Mouse (Mus musculus) hindbrain, embryonic 10.5 days (tissue): ENCODE data around the gene Lef1. TPM values are rescaled to one million over a fixed set of nuclear protein-coding genes. Genes with fewer than 3 reads are reported as not detected.
A peak's percentile ranks its signal among the peaks of the same experiment; 100 is the strongest.

Experiments used
- DNase-seq: peaks from one replicate; pipeline ENCODE4 v3.0.0-alpha.2; 2017; ENCODE audit warnings: low spot score
- H3K27ac ChIP-seq: fragments of 300-500 bp; sonication (generic); 2 replicates; pipeline ENCODE4 v1.5.1; 2016; ENCODE audit warnings: mild to moderate bottlenecking, moderate library complexity
- H3K27me3 ChIP-seq: fragments of 300-500 bp; sonication (generic); 2 replicates; pipeline ENCODE4 v1.6.1; 2016; ENCODE audit warnings: mild to moderate bottlenecking; ENCODE audit not compliant: poor library complexity, insufficient read depth, severe bottlenecking
- H3K36me3 ChIP-seq: fragments of 300-500 bp; sonication (generic); 2 replicates; pipeline ENCODE4 v1.6.1; 2016; ENCODE audit warnings: mild to moderate bottlenecking, moderate library complexity
- H3K4me1 ChIP-seq: fragments of 300-500 bp; sonication (generic); replicated peaks from 2 replicates; pipeline ENCODE4 v1.6.1; 2016; ENCODE audit warnings: mild to moderate bottlenecking
- H3K4me3 ChIP-seq: fragments of 300-500 bp; sonication (generic); 2 replicates; pipeline ENCODE4 v1.5.1; 2016; ENCODE audit warnings: mild to moderate bottlenecking, moderate library complexity
- H3K9me3 ChIP-seq: fragments of 300-500 bp; sonication (generic); 2 replicates; pipeline ENCODE4 v1.6.1; 2016; ENCODE audit warnings: mild to moderate bottlenecking, moderate library complexity
- WGBS: fragments of 180-500 bp; shearing (Covaris S2); methylation state at CpG from one replicate; pipeline ENCODE4 v1.1.7; 2016; 5-methylcytosine and 5-hydroxymethylcytosine counted together
- polyA plus RNA-seq: library from polyadenylated mRNA; unstranded; fragments of >200 nt; fragmentation: Nextera tagmentation; extraction: Ambion mirVana; gene quantifications from 2 replicates; pipeline ENCODE4 v1.2.1, GENCODE M21; 2016

Gene Lef1
- polyA plus RNA-seq, 1 experiment from 2014 or later, result 24.8 TPM

GRCm38 (mm10) chr3:131190239-131190638, 80.0 kb downstream of the Lef1 start:
- H3K4me1 ChIP-seq, result peaks cover 15% of the 10 kb centered on the region
- no peak overlapping the region for H3K4me3 ChIP-seq
- H3K9me3 ChIP-seq, result no peaks in the 10 kb centered on the region
- no peak overlapping the region for H3K27ac ChIP-seq
- H3K36me3 ChIP-seq, result peaks cover 29% of the 10 kb centered on the region
- no peaks in the 10 kb centered on the region for H3K27me3 ChIP-seq
- no peak for DNase-seq
- WGBS, result 81% methylated on average over 11 of the region's 11 CpGs

DNA sequence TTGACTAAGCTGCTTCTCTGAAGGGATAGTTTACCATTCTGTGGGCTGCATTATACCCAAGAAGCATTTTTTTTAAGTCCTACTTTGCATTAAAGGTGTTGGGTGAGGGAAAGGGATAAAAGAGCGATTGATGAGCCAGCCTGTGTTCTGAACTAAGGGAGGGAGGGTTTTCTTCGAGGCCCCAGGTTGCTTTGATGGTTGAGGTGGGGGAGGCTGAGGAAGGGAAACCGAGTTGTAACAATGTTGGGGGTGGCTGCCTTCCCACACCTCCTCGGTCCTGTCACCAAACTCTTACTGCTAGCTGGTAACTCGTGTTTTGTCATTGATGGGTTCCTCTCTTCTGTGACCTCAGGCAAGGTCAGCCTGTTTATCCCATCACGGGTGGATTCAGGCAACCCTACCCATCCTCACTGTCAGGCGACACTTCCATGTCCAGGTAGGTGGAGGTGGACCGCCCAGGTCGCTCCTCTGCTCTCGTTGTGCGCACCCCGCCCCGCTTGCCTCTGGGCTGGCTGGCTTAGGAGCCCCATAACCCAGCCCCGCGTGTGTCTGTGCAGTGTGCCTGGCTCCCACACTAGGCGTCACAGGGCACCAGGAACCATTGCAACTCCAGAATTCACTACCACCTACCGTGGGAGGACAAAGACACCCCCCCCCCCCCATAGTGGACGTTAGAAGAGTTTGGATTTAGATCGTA, 80.5 kb downstream of the Lef1 start:
- Histone ChIP-seq H3K4me3 (no peak overlapping the region), H3K9me3 (no peaks in the 10 kb centered on the region), H3K27me3 (no peaks in the 10 kb centered on the region), H3K4me1 (peaks cover 15% of the 10 kb centered on the region), H3K27ac (no peak overlapping the region), H3K36me3 (peaks cover 29% of the 10 kb centered on the region)
- DNase-seq, result no peak
- WGBS, result 83% methylated on average over 19 of the region's 19 CpGs

DNA sequence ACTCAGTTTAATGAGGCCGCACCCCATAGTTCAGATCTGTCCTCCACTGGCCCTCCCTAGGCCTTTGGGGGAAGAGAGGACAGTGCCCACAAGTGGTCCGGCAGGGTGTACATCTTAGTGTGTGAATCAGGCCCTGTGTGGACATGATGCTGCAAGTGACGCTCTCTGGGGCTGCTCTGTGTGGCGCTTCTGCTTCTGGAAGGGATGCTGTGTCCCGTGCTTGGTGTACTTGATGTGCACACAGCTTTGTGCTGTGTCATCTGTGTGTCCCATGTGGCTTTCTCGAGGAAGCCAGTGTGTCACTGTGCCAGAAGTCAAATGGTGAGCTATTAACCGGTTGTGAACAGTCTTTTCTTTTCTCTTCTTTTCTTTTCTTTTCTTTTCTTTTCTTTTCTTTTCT, 81.2 kb downstream of the Lef1 start:
- WGBS, result 84% methylated on average over 7 of the region's 7 CpGs
- peaks cover 10% of the 10 kb centered on the region for H3K4me1 ChIP-seq
- peaks cover 26% of the 10 kb centered on the region for H3K36me3 ChIP-seq

GRCm38 (mm10) chr3:131196050-131196449, 85.8 kb downstream of the Lef1 start:
- H3K36me3 ChIP-seq, result peaks cover 21% of the 10 kb centered on the region
- 67% methylated on average over 10 of the region's 10 CpGs for WGBS
- DNase-seq, result no peak
- H3K27me3 ChIP-seq, result no peaks in the 10 kb centered on the region
- H3K9me3 ChIP-seq, result no peaks in the 10 kb centered on the region
- no peak overlapping the region for H3K4me3 ChIP-seq
- H3K27ac ChIP-seq, result no peak overlapping the region
- H3K4me1 ChIP-seq, result peaks cover 5% of the 10 kb centered on the region

More for the DNA sequence above, 81.2 kb downstream of the Lef1 start:
- H3K9me3 ChIP-seq, result no peaks in the 10 kb centered on the region
- DNase-seq, result no peak
- no peaks in the 10 kb centered on the region for H3K27me3 ChIP-seq
- no peak overlapping the region for H3K27ac ChIP-seq
- no peak overlapping the region for H3K4me3 ChIP-seq

DNA sequence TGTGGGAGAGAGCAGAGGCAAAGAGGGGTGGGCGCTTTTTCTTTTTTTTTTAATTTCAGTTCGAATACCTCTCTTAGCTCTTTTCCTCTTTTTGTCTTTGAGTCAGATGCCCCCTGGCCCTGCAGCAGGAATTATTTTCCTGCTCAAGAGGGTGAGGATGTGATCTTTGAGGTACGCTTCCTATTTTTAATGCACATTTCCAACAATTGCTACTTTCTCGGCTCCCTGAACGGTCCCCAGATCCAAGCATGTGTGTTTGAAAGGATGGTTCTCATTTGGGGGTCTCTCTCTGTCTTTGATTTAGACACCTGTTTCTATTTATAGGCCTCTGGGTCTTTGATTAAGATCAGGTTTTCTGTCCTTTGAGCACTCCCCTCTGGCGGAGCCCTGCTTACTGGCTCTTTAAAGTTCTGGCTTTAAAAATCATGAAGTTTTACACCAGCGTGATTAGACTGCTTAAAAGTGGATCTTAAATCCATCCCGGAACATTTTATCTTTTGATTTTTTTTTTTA, 86.3 kb downstream of the Lef1 start:
- no peak for DNase-seq
- H3K4me3 ChIP-seq, result no peak overlapping the region
- no peaks in the 10 kb centered on the region for H3K27me3 ChIP-seq
- peaks cover 20% of the 10 kb centered on the region for H3K36me3 ChIP-seq
- peaks cover 5% of the 10 kb centered on the region for H3K4me1 ChIP-seq
- 71% methylated on average over 8 of the region's 8 CpGs for WGBS
- no peaks in the 10 kb centered on the region for H3K9me3 ChIP-seq
- H3K27ac ChIP-seq, result no peak overlapping the region

DNA sequence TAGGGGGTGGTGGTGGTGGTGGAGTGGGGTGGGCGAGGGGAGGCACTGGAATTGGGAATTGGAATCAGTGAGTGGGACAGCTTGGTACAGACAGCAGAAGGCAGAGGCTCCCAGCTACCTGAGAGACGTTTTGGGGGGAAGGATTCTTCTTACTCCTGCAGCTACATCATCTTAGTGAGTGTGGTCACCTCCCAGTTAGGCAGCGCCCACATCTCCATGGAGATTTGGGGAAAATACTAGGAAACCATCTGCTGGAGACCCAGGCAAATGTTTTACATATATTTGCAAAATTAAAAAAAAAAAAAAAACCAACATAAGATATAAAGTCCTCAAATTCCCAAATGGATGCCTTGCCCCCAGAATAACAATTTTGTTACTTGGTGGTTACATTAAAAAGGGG, 88.7 kb downstream of the Lef1 start:
- Histone ChIP-seq H3K4me1 (peaks cover 20% of the 10 kb centered on the region), H3K36me3 (peaks cover 15% of the 10 kb centered on the region)
- WGBS, result 83% methylated on average over 3 of the region's 3 CpGs

GRCm38 (mm10) chr3:131199590-131200288, 89.5 kb downstream of the Lef1 start:
- H3K27ac ChIP-seq, result no peak overlapping the region
- no peaks in the 10 kb centered on the region for H3K27me3 ChIP-seq
- H3K4me1 ChIP-seq, result peaks cover 20% of the 10 kb centered on the region
- no peak for DNase-seq
- peaks cover 9% of the 10 kb centered on the region; the same call in 1 of the 2 replicates for H3K36me3 ChIP-seq
- WGBS, result 78% methylated on average over 20 of the region's 20 CpGs
- no peak overlapping the region for H3K4me3 ChIP-seq
- no peaks in the 10 kb centered on the region for H3K9me3 ChIP-seq

More for the DNA sequence above, 88.7 kb downstream of the Lef1 start:
- H3K9me3 ChIP-seq, result no peaks in the 10 kb centered on the region
- no peaks in the 10 kb centered on the region for H3K27me3 ChIP-seq
- no peak overlapping the region for H3K4me3 ChIP-seq
- no peak overlapping the region for H3K27ac ChIP-seq
- DNase-seq, result no peak

DNA sequence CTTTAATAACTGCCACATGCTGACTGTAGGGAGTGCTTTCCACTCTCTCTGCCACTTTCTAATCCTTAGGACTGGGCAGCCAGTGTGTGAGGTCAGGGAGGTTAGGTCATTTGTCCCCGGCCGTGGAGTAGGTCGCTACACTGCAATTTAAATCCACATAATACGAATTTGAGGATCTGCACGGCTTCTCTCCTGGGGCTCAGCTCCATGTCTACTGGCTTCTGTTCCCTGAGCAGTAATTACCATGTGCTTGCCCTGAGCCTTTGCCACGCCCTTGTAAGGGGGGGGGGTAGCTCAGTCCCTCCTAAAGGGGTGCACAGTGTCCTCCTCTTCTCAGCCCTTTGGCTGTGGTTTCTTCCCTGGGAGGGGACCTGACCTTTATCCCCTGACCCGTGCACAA, 92.0 kb downstream of the Lef1 start:
- WGBS, result 34% methylated on average over 7 of the region's 7 CpGs
- Histone ChIP-seq H3K27me3 (no peaks in the 10 kb centered on the region), H3K4me3 (no peak overlapping the region), H3K27ac (0 out of 2 replicates have a peak overlapping the region, but pooled peaks have one; percentile 6), H3K9me3 (no peaks in the 10 kb centered on the region), H3K4me1 (peaks cover 20% of the 10 kb centered on the region), H3K36me3 (peaks cover 11% of the 10 kb centered on the region; the same call in 1 of the 2 replicates)
- DNase-seq, result peak; percentile 14

GRCm38 (mm10) chr3:131207846-131208245, 97.6 kb downstream of the Lef1 start:
- 78% methylated on average over 5 of the region's 5 CpGs for WGBS
- Histone ChIP-seq H3K4me1 (peaks cover 18% of the 10 kb centered on the region), H3K27ac (peak overlapping the region; percentile 62; the same call in 1 of the 2 replicates), H3K9me3 (no peaks in the 10 kb centered on the region), H3K27me3 (no peaks in the 10 kb centered on the region), H3K36me3 (peaks cover 23% of the 10 kb centered on the region; the same call in 1 of the 2 replicates), H3K4me3 (no peak overlapping the region)
- DNase-seq, result no peak

- H3K36me3 ChIP-seq, result peaks cover 23% of the 10 kb centered on the region; the same call in 1 of the 2 replicates
- no peak for DNase-seq
- 65% methylated on average over 13 of the region's 13 CpGs for WGBS
- peaks cover 15% of the 10 kb centered on the region for H3K4me1 ChIP-seq
- H3K27ac ChIP-seq, result peak overlapping the region; percentile 62; the same call in 1 of the 2 replicates
- no peaks in the 10 kb centered on the region for H3K27me3 ChIP-seq
- no peak overlapping the region for H3K4me3 ChIP-seq
- H3K9me3 ChIP-seq, result no peaks in the 10 kb centered on the region
Observed at GRCm38 (mm10) chr3:131208265-131208891, 98.1 kb downstream of the Lef1 start.

DNA sequence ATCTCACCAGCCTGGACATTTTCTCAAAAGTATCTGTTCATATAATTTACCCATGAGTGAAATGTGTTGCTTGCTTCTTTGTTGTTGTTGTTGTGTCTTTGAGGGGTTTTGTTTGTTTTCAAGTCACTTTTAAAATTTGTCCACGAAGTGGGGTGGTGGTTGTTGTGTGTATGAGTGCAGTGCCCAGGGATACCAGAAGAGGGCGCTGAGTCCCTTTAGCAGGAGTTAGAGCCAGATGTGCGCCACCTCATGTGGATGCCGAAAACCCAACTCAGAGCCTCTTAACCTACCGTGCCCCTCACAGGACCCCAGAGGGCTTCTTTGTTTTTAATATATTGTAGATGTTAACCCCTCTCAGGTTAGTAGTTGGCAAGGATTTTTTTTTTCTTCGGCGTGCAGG, 101.9 kb downstream of the Lef1 start:
- H3K4me1 ChIP-seq, result peaks cover 15% of the 10 kb centered on the region
- no peaks in the 10 kb centered on the region for H3K27me3 ChIP-seq
- no peaks in the 10 kb centered on the region for H3K9me3 ChIP-seq
- DNase-seq, result no peak
- 84% methylated on average over 7 of the region's 7 CpGs for WGBS
- 0 out of 2 replicates have a peak, but pooled peaks cover 12% of the 10 kb centered on the region for H3K36me3 ChIP-seq
- H3K27ac ChIP-seq, result no peak overlapping the region
- no peak overlapping the region for H3K4me3 ChIP-seq

DNA sequence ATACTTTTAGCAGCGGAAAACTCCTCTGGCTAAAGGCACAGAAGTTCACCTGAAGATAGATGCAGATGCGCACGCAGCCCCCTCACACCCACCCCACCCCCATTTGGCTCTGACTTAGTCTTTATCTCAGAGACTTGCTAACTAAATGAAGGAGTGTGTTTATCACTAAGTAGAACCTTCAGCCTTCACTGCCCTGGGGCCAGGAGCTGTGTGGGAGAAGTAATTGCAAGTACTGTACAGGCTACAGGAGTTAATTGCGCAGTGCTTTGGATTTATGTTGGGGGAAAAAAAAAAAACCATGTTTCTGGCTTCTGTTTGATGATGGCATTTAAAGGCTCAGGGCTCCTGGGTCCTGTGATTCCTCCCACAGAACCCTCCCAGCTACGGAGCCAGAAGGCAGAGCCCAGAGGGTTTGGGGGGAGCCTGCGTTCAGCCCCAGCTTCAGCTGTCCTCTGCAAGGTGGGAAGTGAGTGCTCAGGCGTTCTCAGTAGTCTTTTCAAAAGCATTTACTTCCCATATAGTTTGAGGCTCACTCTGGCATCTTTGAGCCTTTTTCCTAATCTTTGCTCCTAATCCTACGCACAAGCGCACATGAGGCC, 103.9 kb downstream of the Lef1 start:
- Histone ChIP-seq H3K27me3 (no peaks in the 10 kb centered on the region), H3K9me3 (no peaks in the 10 kb centered on the region), H3K4me1 (0 out of 2 replicates have a peak, but pooled peaks cover 3% of the 10 kb centered on the region), H3K27ac (no peak overlapping the region), H3K4me3 (no peak overlapping the region), H3K36me3 (0 out of 2 replicates have a peak, but pooled peaks cover 8% of the 10 kb centered on the region)
- 92% methylated on average over 9 of the region's 9 CpGs for WGBS
- no peak for DNase-seq
